Mouse (Mus musculus): ENCODE measurements around the gene Kdm4b.

The Kdm4b gene

GRCm38 (mm10) chr17:56439731-56440460, 114.0 kb downstream of the Kdm4b start:
- DNase-seq (ENCODE audit: low read depth), result no peak

GRCm38 (mm10) chr17:56442316-56442715, 116.5 kb downstream of the Kdm4b start:
- DNase-seq (ENCODE audit: low read depth), result no peak

- DNase-seq (ENCODE audit: low read depth), result peak; percentile 54
Measured at GRCm38 (mm10) chr17:56443341-56443795, 117.5 kb downstream of the Kdm4b start.

- no peak for DNase-seq (ENCODE audit: low read depth)
Measured at GRCm38 (mm10) chr17:56444771-56445170, 118.9 kb downstream of the Kdm4b start.

- peak; percentile 72 for DNase-seq (ENCODE audit: low read depth)
Measured at GRCm38 (mm10) chr17:56445397-56445796, 119.5 kb downstream of the Kdm4b start.

GRCm38 (mm10) chr17:56447716-56448115, 121.9 kb downstream of the Kdm4b start:
- no peak for DNase-seq (ENCODE audit: low read depth)
